Mouse (Mus musculus) large intestine, adult 2 months (tissue): ENCODE measurements at regions not wholly inside any gene's neighbourhood (a gene's known extent, or its start where the extent isn't known, plus 50 kb on each side); places are given as distances from the start of the nearest gene placed in this dataset.

Experiments
- DNase-seq: peaks from one replicate; pipeline ENCODE4 v3.0.0-alpha.2; 2012; ENCODE audit warnings: low read depth, low spot score
- WGBS: fragments of 180-500 bp; shearing (Covaris S2); methylation state at CpG from one replicate; pipeline ENCODE4 v1.1.7; 2018; 5-methylcytosine and 5-hydroxymethylcytosine counted together

DNA sequence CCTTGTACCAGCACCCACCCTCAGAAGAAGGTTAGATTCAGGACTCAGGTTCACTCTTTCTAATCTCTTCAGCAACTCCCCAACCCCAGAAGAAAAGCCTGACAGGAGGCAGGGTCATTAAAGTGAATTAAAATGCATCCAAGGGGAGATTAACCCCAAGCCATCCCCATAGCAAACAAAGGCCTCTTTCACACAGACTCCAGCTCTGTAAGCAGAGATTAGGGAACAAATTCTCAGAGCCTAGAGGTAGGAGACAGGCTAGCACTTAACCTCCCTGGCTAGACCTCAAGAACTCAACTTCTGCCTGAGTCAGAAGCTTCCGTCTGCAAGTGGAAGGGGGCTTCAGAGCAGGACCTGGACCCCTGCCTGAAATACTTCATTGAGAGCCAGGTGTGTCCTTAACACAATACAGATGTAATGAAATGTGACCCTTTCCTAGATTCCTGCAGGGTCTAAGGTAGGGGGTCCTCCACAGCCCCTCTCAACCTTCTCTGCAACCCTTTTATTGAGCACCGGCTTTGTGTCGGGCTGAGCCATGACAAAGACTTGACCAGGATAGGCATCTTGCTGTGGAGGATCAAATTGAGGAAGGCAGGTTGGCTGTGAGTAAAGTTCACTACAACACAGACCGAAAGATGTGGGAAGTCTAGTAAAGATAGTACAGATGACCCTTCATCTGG, 379.6 kb downstream of the Tns1 start:
- no peak for DNase-seq
- WGBS = 81% methylated on average over 4 of the region's 4 CpGs

GRCm38 (mm10) chr1:73743737-73744554, 380.3 kb downstream of the Tns1 start:
- no peak for DNase-seq
- 26% methylated on average over 6 of the region's 6 CpGs for WGBS

- no peak for DNase-seq
Measured at GRCm38 (mm10) chr1:73737083-73737482, 387.2 kb downstream of the Tns1 start.

DNA sequence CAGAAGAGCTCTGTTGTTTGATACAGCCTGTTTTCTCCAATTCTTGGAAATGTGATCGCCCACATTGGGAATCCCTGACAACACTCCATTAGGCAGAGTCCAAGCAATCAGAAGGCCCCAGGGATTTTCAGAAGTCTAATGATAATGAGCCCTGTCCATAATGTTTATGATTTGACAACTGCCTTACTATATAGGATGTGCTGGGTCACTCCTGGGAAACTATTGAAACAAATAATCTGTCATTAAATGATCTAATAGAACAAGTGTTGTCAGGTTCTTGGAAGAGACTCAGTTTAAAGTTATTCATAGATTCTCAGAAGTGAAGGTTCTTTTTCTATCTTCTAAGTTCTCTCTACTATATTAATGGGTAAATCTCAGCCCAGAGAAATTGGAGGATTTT, 395.9 kb downstream of the Tns1 start:
- no peak for DNase-seq
- WGBS = 90% methylated on average over 1 of the region's 1 CpGs

- no peak for DNase-seq
Measured at GRCm38 (mm10) chr1:73727781-73728180, 396.5 kb downstream of the Tns1 start.

GRCm38 (mm10) chr1:73726658-73727057, 397.6 kb downstream of the Tns1 start:
- DNase-seq = no peak
- WGBS = 89% methylated on average over 2 of the region's 2 CpGs

DNA sequence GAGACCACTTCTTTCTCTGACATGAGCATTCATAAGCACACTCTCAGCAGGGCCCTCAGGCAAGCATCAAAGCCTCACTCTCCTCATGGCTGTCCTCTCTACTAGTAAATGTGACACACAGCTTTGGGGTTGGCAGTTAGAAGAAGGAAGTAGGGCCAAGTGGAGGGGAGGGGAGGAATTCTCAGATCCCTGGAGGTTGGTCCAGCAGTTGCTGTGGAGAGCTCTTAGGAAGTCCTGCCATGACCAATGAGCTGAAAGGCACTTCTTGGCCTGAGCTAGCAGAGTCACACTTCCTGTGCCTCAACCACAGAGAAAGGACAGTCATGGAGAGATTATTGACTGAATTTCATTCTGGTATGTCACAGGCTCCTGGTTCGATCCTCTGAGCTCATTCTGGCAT, 398.8 kb downstream of the Tns1 start:
- WGBS = 84% methylated on average over 1 of the region's 1 CpGs

DNA sequence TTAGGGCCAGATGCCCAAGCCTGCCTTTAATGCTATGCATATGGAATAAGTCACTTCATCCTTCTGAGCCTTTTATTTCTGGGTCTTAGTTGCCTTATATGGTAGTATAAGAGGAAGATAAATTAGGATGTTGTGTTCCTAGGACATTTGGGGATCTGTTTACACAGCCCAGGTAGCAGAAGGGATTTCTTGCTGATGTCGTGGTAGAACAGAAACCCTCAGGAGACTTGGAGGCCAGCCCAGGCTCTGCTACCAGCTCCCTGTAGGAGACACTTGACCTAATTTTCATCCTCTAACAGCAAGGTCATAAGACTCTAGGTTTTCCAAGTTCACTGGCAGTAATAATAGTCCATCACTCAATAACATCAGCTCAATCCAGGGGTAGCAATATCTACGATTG, 399.7 kb downstream of the Tns1 start:
- DNase-seq = no peak

More for the DNA sequence above, 398.8 kb downstream of the Tns1 start:
- DNase-seq = no peak

GRCm38 (mm10) chr1:73721486-73722225, 402.6 kb downstream of the Tns1 start:
- DNase-seq = no peak
- WGBS = 67% methylated on average over 6 of the region's 6 CpGs

More for the DNA sequence above, 399.7 kb downstream of the Tns1 start:
- WGBS = 62% methylated on average over 2 of the region's 2 CpGs

DNA sequence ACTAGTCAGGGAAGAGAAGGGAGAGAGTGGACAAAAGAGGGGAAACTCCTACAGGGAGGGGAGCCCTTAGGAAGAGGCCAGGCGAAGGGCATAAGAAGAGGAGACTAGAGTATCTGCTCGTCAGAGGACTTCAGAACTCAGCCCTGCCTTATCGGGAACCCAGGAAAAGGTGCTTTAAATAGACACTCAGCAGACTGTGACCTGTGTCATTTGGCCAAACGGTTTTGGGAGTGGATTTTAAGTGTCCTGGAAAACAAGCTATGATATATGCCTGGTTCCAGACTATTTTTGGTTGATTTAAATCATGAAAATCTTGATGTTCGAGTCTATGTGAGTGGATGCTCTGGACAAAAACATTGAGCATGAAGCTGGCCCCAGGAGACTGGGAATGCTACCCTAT, 405.8 kb downstream of the Tns1 start:
- WGBS = 73% methylated on average over 5 of the region's 5 CpGs
- no peak for DNase-seq

DNA sequence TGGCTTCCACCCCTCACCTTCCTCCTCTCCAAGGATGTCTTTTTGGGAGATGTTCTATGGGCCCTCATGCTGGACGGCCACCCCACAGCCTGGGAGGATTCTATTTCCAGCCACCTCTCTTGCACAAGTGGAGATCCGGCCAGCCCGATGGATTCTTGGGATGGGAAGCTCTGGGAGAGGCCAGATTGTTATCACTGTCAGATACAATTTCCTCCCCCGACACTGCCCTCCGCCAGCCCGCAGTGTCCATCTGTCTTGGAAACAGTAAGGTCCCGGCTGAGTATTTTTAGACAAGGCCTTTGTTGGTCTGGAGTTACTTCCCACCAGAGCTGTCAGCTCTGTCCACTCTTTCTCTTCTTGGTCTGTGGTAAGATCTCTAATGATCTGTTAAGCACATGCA, 406.8 kb downstream of the Tns1 start:
- 71% methylated on average over 7 of the region's 7 CpGs for WGBS
- no peak for DNase-seq

- DNase-seq = no peak
Measured at GRCm38 (mm10) chr1:73716901-73717300, 407.3 kb downstream of the Tns1 start.

DNA sequence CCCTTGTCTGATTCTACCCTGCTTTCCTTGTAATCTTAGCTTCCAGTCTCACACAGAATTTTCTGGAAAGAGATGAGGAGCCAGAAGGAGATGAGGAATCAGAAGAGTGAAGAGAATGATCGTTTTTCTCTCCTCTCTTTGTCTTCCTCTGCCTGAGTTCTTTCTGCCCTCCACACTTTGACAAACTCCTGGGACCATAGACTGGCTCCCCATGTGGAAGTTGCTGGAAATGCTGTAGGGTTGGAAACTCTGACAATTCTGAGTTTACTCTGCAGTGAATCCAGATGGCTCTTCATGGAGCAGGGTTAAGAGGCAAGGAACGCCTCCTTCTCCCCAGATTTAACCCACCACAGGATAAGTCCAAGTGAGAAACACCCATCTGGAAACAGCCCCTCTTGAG, 408.7 kb downstream of the Tns1 start:
- WGBS = 44% methylated on average over 2 of the region's 2 CpGs
- no peak for DNase-seq

- 5% methylated on average over 4 of the region's 4 CpGs for WGBS
- DNase-seq = peak; percentile 7
Measured at GRCm38 (mm10) chr1:73702428-73702842, 421.8 kb downstream of the Tns1 start.

- no peak for DNase-seq
- WGBS = 28% methylated on average over 2 of the region's 2 CpGs
Measured at GRCm38 (mm10) chr1:73693537-73693936, 430.7 kb downstream of the Tns1 start.

DNA sequence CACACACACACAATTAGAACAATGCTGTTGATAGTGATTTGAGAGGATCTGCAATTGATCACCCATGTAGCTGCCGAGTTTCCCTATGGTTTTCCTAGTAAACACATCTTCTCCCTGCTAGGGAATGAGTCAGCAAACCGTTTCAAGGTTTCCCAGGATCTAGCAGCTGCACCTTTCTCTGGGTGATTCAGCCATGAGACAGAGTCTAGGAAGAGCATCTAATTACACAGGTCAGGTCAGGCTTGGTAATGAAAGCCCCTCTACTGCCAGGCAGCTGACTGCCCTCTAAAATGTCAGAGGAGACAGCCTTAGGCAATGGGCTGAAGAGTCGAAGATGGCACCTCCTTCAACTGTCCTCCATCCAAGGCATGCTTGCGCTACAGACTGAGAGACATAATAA, 438.5 kb downstream of the Tns1 start:
- 70% methylated on average over 4 of the region's 4 CpGs for WGBS
- DNase-seq = no peak

GRCm38 (mm10) chr1:73685066-73685465, 439.2 kb downstream of the Tns1 start:
- no peak for DNase-seq
- 90% methylated on average over 4 of the region's 4 CpGs for WGBS

GRCm38 (mm10) chr1:73684166-73684565, 440.1 kb downstream of the Tns1 start:
- 58% methylated on average over 5 of the region's 5 CpGs for WGBS
- DNase-seq = no peak

- 32% methylated on average over 4 of the region's 4 CpGs for WGBS
- DNase-seq = no peak
Measured at GRCm38 (mm10) chr1:73683132-73683888, 440.9 kb downstream of the Tns1 start.

DNA sequence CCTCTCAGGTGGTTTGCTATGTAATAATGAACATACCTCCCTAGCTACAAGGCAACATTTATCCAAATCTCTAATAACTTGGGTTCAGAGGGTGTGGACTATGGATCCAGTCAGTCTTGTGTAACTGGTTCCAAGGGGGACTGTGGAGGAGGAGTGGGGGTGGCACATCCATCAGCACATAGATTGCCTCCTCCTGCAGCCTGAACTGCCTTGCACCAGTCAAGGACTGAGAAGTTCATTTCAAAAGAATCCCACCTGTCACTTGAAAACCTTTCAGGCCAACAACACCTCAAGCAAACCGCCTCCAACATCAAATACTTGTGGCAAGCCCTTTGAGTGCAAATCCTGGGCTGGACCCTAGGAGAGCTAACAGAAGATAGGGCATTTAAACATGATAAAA, 442.6 kb downstream of the Tns1 start:
- WGBS = 94% methylated on average over 1 of the region's 1 CpGs
- no peak for DNase-seq
